Mouse (Mus musculus) right cerebral cortex, postnatal 25 days (tissue): Measurements from ENCODE around the gene Lsamp.
"Not testable (repeated sequence)": the region's sequence is repeated elsewhere in the genome, so short reads cannot be mapped to it uniquely, and the experiment has no call there.

ENCODE experiments used
- DNase-seq: peaks from one replicate; pipeline ENCODE4 v3.0.0; 2022

Lsamp gene

GRCm38 (mm10) chr16:41965636-41966035, 1981.5 kb downstream of the Lsamp start:
- no peak for DNase-seq

- no peak for DNase-seq
Measured at GRCm38 (mm10) chr16:41969215-41969614, 1985.1 kb downstream of the Lsamp start.

- no peak for DNase-seq
Measured at GRCm38 (mm10) chr16:41974866-41975719, 1990.9 kb downstream of the Lsamp start.

GRCm38 (mm10) chr16:41976897-41977296, 1992.7 kb downstream of the Lsamp start:
- no peak for DNase-seq

- no peak for DNase-seq
Measured at GRCm38 (mm10) chr16:41996956-41997355, 2012.8 kb downstream of the Lsamp start.

GRCm38 (mm10) chr16:42002925-42003324, 2018.8 kb downstream of the Lsamp start:
- DNase-seq = no peak

- not testable (repeated sequence) for DNase-seq
Measured at GRCm38 (mm10) chr16:42003506-42003905, 2019.3 kb downstream of the Lsamp start.

- no peak for DNase-seq
Measured at GRCm38 (mm10) chr16:42004166-42004565, 2020.0 kb downstream of the Lsamp start.

GRCm38 (mm10) chr16:42014937-42015336, 2030.8 kb downstream of the Lsamp start:
- DNase-seq = no peak

GRCm38 (mm10) chr16:42015443-42015842, 2031.3 kb downstream of the Lsamp start:
- no peak for DNase-seq

GRCm38 (mm10) chr16:42016791-42017643, 2032.9 kb downstream of the Lsamp start:
- no peak for DNase-seq

- DNase-seq = no peak
Measured at GRCm38 (mm10) chr16:42022566-42022965, 2038.4 kb downstream of the Lsamp start.

GRCm38 (mm10) chr16:42032030-42032429, 2047.9 kb downstream of the Lsamp start:
- DNase-seq = no peak

GRCm38 (mm10) chr16:42033449-42033848, 2049.3 kb downstream of the Lsamp start:
- DNase-seq = no peak

GRCm38 (mm10) chr16:42048138-42048537, 2064.0 kb downstream of the Lsamp start:
- no peak for DNase-seq

- DNase-seq = no peak
Measured at GRCm38 (mm10) chr16:42059927-42060326, 2075.8 kb downstream of the Lsamp start.

- DNase-seq = no peak
Measured at GRCm38 (mm10) chr16:42074325-42074724, 2090.2 kb downstream of the Lsamp start.

GRCm38 (mm10) chr16:42079573-42079972, 2095.4 kb downstream of the Lsamp start:
- DNase-seq = no peak

GRCm38 (mm10) chr16:42081611-42082010, 2097.4 kb downstream of the Lsamp start:
- no peak for DNase-seq

- no peak for DNase-seq
Measured at GRCm38 (mm10) chr16:42097510-42097909, 2113.3 kb downstream of the Lsamp start.

GRCm38 (mm10) chr16:42102186-42102585, 2118.0 kb downstream of the Lsamp start:
- no peak for DNase-seq

- DNase-seq = no peak
Measured at GRCm38 (mm10) chr16:42102635-42103034, 2118.5 kb downstream of the Lsamp start.

GRCm38 (mm10) chr16:42112251-42112650, 2128.1 kb downstream of the Lsamp start:
- no peak for DNase-seq

- DNase-seq = no peak
Measured at GRCm38 (mm10) chr16:42113246-42113645, 2129.1 kb downstream of the Lsamp start.
